Mouse (Mus musculus) midbrain, embryonic 13.5 days (tissue): ENCODE data around the gene Fzd4. TPM values are rescaled to one million over a fixed set of nuclear protein-coding genes. Genes with fewer than 3 reads are reported as not detected.

Source experiments
- ATAC-seq: fragments of 200-750 bp; cut with Nextera tagmentation; 2 replicates; pipeline ENCODE4 v1.8.0; 2017; ENCODE audit warnings: mild to moderate bottlenecking, moderate TSS enrichment, moderate library complexity
- H3K27ac ChIP-seq: fragments of 300-500 bp; sonication (generic); 2 replicates; pipeline ENCODE4 v1.5.1; 2015; ENCODE audit warnings: inconsistent platforms, mild to moderate bottlenecking, moderate library complexity
- H3K27me3 ChIP-seq: fragments of 300-500 bp; sonication (generic); 2 replicates; pipeline ENCODE4 v1.6.1; 2015; ENCODE audit warnings: mild to moderate bottlenecking, inconsistent platforms
- H3K36me3 ChIP-seq: fragments of 300-500 bp; sonication (generic); 2 replicates; pipeline ENCODE4 v1.6.1; 2015; ENCODE audit warnings: mild to moderate bottlenecking, inconsistent platforms
- H3K4me1 ChIP-seq: fragments of 300-500 bp; sonication (generic); replicated peaks from 2 replicates; pipeline ENCODE4 v1.6.1; 2015; ENCODE audit warnings: inconsistent platforms
- H3K4me2 ChIP-seq: fragments of 300-500 bp; sonication (generic); replicated peaks from 2 replicates; pipeline ENCODE4 v1.6.1; 2015; ENCODE audit warnings: moderate library complexity, mild to moderate bottlenecking, inconsistent platforms
- H3K4me3 ChIP-seq: fragments of 300-500 bp; sonication (generic); replicated peaks from 2 replicates; pipeline ENCODE4 v1.5.1; 2015; ENCODE audit warnings: mild to moderate bottlenecking, inconsistent platforms
- H3K9ac ChIP-seq: fragments of 300-500 bp; sonication (generic); replicated peaks from 2 replicates; pipeline ENCODE4 v1.6.1; 2015; ENCODE audit warnings: mild to moderate bottlenecking, inconsistent platforms
- H3K9me3 ChIP-seq: fragments of 300-500 bp; sonication (generic); 2 replicates; pipeline ENCODE4 v1.6.1; 2016; ENCODE audit warnings: mild to moderate bottlenecking, inconsistent platforms
- WGBS: fragments of 180-500 bp; shearing (Covaris S2); methylation state at CpG from one replicate; pipeline ENCODE4 v1.1.7; 2015; 5-methylcytosine and 5-hydroxymethylcytosine counted together
- polyA plus RNA-seq: library from polyadenylated mRNA; unstranded; fragments of >200 nt; fragmentation: Nextera tagmentation; extraction: Ambion mirVana; gene quantifications from 2 replicates; pipeline ENCODE4 v1.2.1, GENCODE M21; 2015

Fzd4 gene
- 1.2 and 1.3 TPM in 2 replicates for polyA plus RNA-seq

DNA sequence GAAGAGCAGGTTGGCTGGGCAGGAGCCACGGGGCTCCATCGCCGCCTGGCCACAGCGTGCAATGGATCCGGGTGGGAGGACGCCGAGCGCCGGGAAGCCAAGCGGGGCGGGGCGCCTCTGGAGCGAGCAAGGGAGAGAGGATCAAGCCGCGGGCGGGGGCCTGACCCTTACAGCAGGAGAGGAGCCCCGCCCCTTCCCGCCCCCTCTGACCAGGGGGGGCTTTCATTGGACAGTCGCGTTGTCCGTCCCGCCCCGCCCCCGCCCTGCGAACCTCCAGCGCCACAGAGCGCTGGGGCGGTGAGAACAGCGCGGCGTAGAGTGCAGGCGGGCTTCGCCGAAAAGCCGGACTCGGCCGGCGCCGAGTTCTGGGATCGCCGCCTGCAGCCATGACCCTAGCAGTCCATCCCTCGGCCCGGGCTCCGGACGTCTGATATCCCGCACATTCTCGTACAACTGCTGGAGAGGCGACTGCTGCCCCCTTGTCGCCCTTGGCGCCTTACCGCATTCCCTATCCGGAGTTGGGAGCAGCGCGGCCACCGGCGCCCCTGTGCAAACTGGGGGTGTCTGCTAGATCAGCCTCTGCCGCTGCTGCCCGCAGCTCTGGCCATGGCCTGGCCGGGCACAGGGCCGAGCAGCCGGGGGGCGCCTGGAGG is at the start of gene Fzd4, which contains the start of gene Tmem135:
Gene Fzd4 (plus strand): TSS at position 275 of the 653 bp plus-strand sequence.
Gene Tmem135 (minus strand): TSS at position 142 of the 653 bp plus-strand sequence.
- Histone ChIP-seq H3K4me2 (peak within 1 kb of the TSS; percentile 100), H3K4me1 (peaks cover 22% of the 10 kb centered on the region), H3K36me3 (no peaks in the 10 kb centered on the region), H3K9ac (peak within 1 kb of the TSS; percentile 80), H3K27ac (peak within 1 kb of the TSS; percentile 83), H3K9me3 (no peaks in the 10 kb centered on the region), H3K27me3 (peaks cover 36% of the 10 kb centered on the region), H3K4me3 (peak within 1 kb of the TSS; percentile 74)
- ATAC-seq, result peak; percentile 96
- 0% methylated on average over 42 of the region's 62 CpGs for WGBS

DNA sequence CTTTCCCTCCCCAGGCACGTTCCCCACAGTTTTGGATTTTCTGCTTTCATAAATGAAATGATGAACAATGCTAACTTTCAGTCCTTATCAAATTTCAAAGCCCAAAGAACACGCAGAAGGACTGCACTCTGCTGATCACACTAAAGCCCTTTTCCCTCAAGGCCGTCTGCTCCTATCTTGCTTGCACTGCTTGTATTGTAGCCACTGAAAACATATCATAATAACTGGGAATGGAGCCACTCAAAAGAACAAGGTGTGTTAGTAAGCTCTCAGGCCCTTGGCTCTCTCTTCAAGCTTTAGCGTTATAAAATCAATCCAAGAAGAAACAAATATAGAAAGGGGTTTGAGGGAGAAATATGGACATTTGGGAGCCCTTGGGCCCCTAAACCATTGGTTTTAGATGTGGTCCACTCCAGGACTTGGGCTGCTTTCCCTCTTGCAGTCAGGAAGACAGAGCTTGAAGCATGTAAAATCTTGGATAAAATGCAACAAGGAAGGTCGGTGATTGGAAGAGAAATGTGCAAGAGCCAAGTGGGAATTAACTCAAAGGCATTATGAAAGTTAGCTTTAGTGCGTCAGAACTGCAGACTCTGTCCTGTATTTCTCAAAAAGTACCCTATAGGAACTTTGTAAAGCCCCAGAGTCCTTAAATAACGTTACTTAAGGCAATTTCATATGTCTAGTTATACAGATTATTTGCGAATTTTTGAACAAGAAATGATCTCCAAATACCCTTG is 48.5 kb upstream of the Fzd4 start:
- Histone ChIP-seq H3K4me1 (no peaks in the 10 kb centered on the region), H3K9ac (no peak overlapping the region), H3K27ac (no peak overlapping the region), H3K27me3 (peaks cover 10% of the 10 kb centered on the region), H3K9me3 (no peaks in the 10 kb centered on the region), H3K4me2 (no peak overlapping the region), H3K36me3 (no peaks in the 10 kb centered on the region), H3K4me3 (no peak overlapping the region)
- WGBS, result 82% methylated on average over 8 of the region's 8 CpGs
- ATAC-seq, result no peak

- no peaks in the 10 kb centered on the region for H3K4me1 ChIP-seq
- no peaks in the 10 kb centered on the region for H3K9me3 ChIP-seq
- WGBS, result 79% methylated on average over 4 of the region's 4 CpGs
- H3K9ac ChIP-seq, result no peak overlapping the region
- H3K36me3 ChIP-seq, result no peaks in the 10 kb centered on the region
- no peak overlapping the region for H3K4me2 ChIP-seq
- H3K27ac ChIP-seq, result no peak overlapping the region
- H3K27me3 ChIP-seq, result peaks cover 12% of the 10 kb centered on the region
- no peak overlapping the region for H3K4me3 ChIP-seq
- no peak for ATAC-seq
These were observed 47.8 kb upstream of the Fzd4 start for GRCm38 (mm10) chr7:89356307-89356706.

DNA sequence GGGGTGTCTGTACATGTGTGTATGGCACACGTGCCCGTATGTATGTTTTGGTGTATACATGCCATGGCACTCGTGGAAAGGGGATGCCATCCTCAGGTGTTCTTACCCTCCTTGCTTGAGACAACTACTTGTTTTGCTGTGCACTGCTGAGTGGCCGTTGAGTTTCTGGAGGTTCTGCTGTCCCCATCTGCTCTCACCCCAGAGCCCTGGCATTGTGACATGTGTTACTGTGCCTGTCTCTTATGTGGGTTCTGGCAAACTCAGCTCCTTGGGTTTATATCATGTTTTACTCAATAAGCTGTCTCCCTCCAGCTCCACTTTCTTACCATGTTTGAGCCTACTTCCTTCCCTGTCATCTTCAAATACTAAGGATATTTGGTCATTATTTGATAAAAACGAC is 40.2 kb upstream of the Fzd4 start:
- no peak overlapping the region for H3K4me2 ChIP-seq
- H3K27ac ChIP-seq, result no peak overlapping the region
- no peaks in the 10 kb centered on the region for H3K36me3 ChIP-seq
- peaks cover 5% of the 10 kb centered on the region; the same call in 1 of the 2 replicates for H3K4me1 ChIP-seq
- WGBS, result 91% methylated on average over 5 of the region's 5 CpGs
- H3K9ac ChIP-seq, result no peak overlapping the region
- peaks cover 54% of the 10 kb centered on the region for H3K27me3 ChIP-seq
- H3K9me3 ChIP-seq, result no peaks in the 10 kb centered on the region
- no peak overlapping the region for H3K4me3 ChIP-seq
- no peak for ATAC-seq

DNA sequence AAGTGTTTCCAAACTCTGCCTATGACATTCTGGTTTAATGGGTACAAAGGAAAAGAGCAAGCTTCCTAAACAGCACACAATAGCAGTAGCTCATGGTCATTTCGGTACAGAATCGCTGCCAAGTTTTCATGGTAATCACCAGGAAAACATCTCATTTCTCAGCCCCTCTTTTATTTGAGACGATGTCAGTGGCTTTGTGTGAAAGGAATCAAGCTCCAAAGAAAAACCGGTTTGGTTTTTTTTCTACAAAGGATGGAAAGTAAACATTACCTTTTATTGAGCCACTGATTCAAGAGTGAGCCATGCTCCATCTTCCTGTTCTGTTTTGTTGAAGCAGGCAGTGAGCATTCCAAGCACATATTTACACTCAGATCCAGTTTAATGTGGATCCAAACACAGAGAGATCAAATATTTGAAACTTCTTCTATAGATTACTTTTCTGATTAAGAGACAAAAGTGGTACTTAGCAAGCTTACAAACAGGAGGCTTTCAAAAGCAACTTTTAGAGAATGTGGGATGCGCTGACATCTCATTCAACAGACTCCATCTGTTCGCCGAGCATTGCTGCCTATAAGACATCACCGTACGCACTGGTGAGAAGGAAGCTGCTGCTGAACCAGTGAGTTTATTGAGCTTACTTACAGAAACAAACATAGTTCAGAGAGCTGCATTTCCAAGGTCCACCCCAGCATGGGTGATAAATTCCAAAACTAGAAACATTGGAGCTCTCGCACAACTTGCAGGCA is 38.8 kb upstream of the Fzd4 start:
- Histone ChIP-seq H3K4me2 (no peak overlapping the region), H3K9me3 (no peaks in the 10 kb centered on the region), H3K4me3 (no peak overlapping the region), H3K27ac (no peak overlapping the region), H3K27me3 (peaks cover 57% of the 10 kb centered on the region), H3K9ac (no peak overlapping the region), H3K4me1 (peaks cover 5% of the 10 kb centered on the region; the same call in 1 of the 2 replicates), H3K36me3 (no peaks in the 10 kb centered on the region)
- WGBS, result 55% methylated on average over 10 of the region's 10 CpGs
- ATAC-seq, result no peak

DNA sequence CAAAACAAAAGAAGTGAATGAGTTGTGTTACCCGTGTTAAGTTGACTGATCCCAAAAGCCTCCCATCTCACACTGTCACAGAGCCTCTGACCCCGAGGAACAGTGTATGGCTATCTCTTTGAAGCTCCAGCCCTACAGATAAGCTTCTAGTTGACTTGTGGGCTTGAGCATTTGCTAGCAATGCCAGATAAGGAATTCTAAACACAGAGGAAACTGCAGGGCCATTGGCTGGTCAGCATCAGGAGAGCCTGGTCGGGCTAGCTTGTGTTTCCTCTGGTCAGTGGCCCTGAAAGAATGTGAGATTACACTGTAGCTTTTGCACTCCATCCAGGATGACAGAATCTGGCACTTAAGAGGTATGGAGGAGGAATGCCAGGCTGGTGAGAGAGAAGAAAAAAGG is 36.5 kb upstream of the Fzd4 start:
- Histone ChIP-seq H3K36me3 (no peaks in the 10 kb centered on the region), H3K27me3 (peaks cover 48% of the 10 kb centered on the region), H3K27ac (no peak overlapping the region), H3K4me1 (peaks cover 5% of the 10 kb centered on the region; the same call in 1 of the 2 replicates), H3K4me3 (no peak overlapping the region), H3K9me3 (no peaks in the 10 kb centered on the region), H3K4me2 (no peak overlapping the region), H3K9ac (no peak overlapping the region)
- ATAC-seq, result no peak
- WGBS, result 18% methylated on average over 3 of the region's 3 CpGs

DNA sequence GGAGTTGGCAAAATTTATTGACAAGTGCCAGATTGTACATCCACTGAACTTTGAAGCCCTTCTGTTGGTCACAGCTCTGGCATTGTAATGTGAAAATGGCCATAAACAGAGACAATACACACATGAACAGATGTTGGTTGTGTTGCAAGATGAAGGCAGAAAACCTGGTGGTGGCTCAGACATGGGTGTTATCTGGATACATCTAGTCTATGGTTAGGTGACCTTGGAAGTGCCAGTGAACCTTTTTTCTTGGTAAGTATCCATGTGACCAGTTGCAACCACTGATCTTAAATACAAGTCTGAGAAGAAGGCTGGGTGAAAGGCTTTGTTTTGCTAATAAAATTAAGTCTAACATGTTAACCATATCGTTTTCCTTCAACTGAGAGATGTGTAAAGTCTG is 34.1 kb upstream of the Fzd4 start:
- Histone ChIP-seq H3K9ac (no peak overlapping the region), H3K27me3 (peaks cover 35% of the 10 kb centered on the region), H3K4me1 (peaks cover 3% of the 10 kb centered on the region; the same call in 1 of the 2 replicates), H3K9me3 (no peaks in the 10 kb centered on the region), H3K36me3 (no peaks in the 10 kb centered on the region), H3K4me3 (no peak overlapping the region), H3K27ac (no peak overlapping the region), H3K4me2 (no peak overlapping the region)
- no peak for ATAC-seq
- 84% methylated on average over 1 of the region's 1 CpGs for WGBS

DNA sequence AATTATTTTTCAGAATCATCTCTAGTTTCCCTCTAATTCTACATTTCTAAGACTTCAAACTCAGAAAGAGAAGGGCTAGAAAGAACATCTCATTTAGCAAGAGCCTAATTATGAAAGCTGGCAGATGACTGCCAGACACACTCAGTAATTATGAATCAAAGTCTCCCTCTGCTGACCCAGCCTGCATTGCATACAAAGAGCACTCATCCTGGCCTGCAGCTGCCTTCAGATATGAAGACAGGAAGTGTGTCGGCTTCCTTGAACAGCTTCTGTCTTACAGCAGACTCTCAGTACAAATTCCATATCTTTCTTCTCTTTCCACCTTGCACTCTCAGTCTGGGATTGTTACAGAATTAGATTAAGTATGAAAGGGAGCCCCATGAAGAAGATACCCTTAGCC is 33.2 kb upstream of the Fzd4 start:
- H3K36me3 ChIP-seq, result no peaks in the 10 kb centered on the region
- no peak for ATAC-seq
- no peak overlapping the region for H3K4me3 ChIP-seq
- H3K9me3 ChIP-seq, result no peaks in the 10 kb centered on the region
- no peak overlapping the region for H3K9ac ChIP-seq
- H3K27ac ChIP-seq, result no peak overlapping the region
- no peaks in the 10 kb centered on the region for H3K4me1 ChIP-seq
- H3K4me2 ChIP-seq, result no peak overlapping the region
- peaks cover 31% of the 10 kb centered on the region for H3K27me3 ChIP-seq
- WGBS, result 54% methylated on average over 1 of the region's 1 CpGs

- H3K27ac ChIP-seq, result no peak overlapping the region
- no peaks in the 10 kb centered on the region for H3K36me3 ChIP-seq
- H3K9me3 ChIP-seq, result no peaks in the 10 kb centered on the region
- no peak overlapping the region for H3K4me3 ChIP-seq
- H3K27me3 ChIP-seq, result peaks cover 26% of the 10 kb centered on the region
- ATAC-seq, result no peak
- H3K4me1 ChIP-seq, result no peaks in the 10 kb centered on the region
- H3K9ac ChIP-seq, result no peak overlapping the region
- H3K4me2 ChIP-seq, result no peak overlapping the region
- WGBS, result 87% methylated on average over 6 of the region's 6 CpGs
These were observed 32.4 kb upstream of the Fzd4 start for GRCm38 (mm10) chr7:89371623-89372295.

- no peaks in the 10 kb centered on the region for H3K9me3 ChIP-seq
- no peak overlapping the region for H3K27ac ChIP-seq
- no peak overlapping the region for H3K4me3 ChIP-seq
- 45% methylated on average over 7 of the region's 7 CpGs for WGBS
- no peak overlapping the region for H3K9ac ChIP-seq
- H3K27me3 ChIP-seq, result no peaks in the 10 kb centered on the region
- ATAC-seq, result no peak
- H3K36me3 ChIP-seq, result no peaks in the 10 kb centered on the region
- H3K4me1 ChIP-seq, result 0 out of 2 replicates have a peak, but pooled peaks cover 2% of the 10 kb centered on the region
- H3K4me2 ChIP-seq, result no peak overlapping the region
These were observed 23.0 kb upstream of the Fzd4 start for GRCm38 (mm10) chr7:89380935-89381705.

GRCm38 (mm10) chr7:89382892-89383291 is 21.3 kb upstream of the Fzd4 start:
- WGBS, result 98% methylated on average over 3 of the region's 3 CpGs
- Histone ChIP-seq H3K27me3 (no peaks in the 10 kb centered on the region), H3K4me1 (0 out of 2 replicates have a peak, but pooled peaks cover 2% of the 10 kb centered on the region), H3K9ac (no peak overlapping the region), H3K27ac (no peak overlapping the region), H3K4me3 (no peak overlapping the region), H3K36me3 (no peaks in the 10 kb centered on the region), H3K9me3 (no peaks in the 10 kb centered on the region), H3K4me2 (no peak overlapping the region)
- no peak for ATAC-seq
